Mouse (Mus musculus) large intestine, adult 2 months (tissue): Measurements from ENCODE around the gene Prokr1. TPM values are rescaled to one million over a fixed set of nuclear protein-coding genes. Genes with fewer than 3 reads are reported as not detected.
"Not testable (repeated sequence)": the region's sequence is repeated elsewhere in the genome, so short reads cannot be mapped to it uniquely, and the experiment has no call there.

Source experiments
- DNase-seq: peaks from one replicate; pipeline ENCODE4 v3.0.0-alpha.2; 2012; ENCODE audit warnings: low read depth, low spot score
- WGBS: fragments of 180-500 bp; shearing (Covaris S2); methylation state at CpG from one replicate; pipeline ENCODE4 v1.1.7; 2018; 5-methylcytosine and 5-hydroxymethylcytosine counted together
- polyA plus RNA-seq: library from polyadenylated mRNA; depleted of rRNA; stranded (reverse); fragments of >200 nt; gene quantifications from 2 replicates; pipeline ENCODE4 v1.2.3, GENCODE M21; 2012; rRNA removed

Prokr1 gene
- 0.16 and 0.38 TPM in 2 replicates for polyA plus RNA-seq

DNA sequence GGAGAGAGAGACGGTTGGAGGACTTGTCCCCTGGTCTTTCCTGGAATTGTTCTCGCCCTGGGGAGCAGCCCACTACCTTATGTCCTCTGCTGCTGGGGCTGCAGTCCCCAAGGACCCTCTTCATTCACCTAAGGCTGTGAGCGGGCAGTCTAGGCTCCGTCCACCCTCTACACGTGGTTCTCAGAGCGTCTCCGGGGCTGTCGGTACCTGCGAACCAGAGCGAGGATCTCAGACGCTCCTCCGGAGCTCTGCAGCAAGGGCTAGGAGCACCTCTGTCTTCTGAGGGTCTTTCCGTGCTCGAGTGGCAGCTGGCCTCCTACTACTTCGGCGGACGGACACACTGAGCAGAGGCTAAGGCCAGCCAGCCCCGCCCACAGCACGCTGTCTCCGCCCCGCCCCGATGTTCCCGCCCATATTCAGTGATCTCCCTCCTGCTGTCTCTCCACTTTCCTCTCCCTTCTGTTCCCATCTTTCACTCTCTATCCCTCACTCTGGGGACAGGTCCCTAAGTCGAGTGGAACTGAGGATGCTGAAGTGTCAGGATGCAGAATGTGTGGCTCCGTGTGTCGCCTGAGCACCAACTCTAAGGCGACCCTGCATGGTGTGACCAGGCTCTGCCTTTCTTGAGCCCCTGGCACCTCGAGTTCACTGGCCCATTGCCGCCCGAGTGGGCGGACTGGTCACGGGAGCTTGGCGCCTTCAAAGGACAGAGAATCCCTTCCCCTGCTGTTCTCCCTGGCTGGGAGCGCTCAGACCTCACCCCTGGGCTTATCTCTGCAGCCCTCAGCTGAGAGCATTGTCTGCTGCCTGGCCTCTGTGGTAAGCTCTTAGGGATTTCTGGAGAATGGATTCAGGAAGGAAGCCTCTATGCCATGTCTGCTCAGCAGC lies at the start of gene Prokr1:
Prokr1 (minus strand) TSS at position 350 of the 888 bp plus-strand sequence.
- DNase-seq, result no peak
- 2% methylated on average over 34 of the region's 34 CpGs for WGBS

DNA sequence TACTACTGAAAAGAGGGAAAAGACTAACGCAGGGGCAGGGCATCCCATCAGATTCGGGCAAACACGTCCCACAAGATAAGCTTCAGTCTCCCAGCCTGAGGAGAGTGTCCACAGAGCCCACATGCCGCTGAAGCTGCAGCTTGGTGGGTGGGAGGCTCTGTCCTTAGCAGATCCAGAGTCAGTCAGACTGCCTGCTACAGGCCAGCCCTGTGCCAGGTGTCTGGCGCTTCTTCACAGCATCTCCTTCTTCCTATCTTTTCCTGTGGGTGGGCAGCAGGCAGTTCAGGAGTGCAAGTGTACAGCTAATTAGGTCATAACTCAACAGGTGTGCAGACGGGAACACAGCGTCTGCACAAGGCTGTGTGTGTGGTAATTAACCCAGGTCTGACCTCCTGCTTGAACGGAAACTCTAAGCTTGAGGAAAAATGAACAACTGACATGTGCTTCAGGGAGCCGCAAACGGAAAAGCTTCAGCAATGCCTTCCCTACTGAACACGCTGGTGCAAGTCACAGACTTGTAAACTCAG lies 47.7 kb upstream of the Prokr1 start:
- WGBS, result 60% methylated on average over 11 of the region's 11 CpGs

DNA sequence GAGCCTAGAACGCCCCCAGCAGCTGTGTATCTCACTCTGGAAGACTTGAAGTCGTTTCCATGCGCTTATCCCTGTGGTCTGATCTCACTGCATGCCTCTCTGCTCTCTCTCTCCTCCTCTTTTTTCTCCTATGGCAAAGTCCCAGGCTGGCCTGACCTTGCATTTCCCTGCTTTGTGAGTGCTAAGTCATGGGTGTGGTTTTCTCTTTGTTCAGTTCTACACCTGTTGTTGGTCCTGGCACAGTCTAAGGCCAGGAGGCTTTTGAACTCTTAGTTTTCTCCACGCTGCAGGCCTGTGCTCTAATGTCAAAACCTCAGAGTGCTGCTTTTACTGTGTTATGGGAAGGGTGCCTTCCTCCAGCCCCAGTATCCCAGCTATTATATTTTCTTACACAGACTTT lies 41.6 kb upstream of the Prokr1 start:
- no peak for DNase-seq
- 66% methylated on average over 4 of the region's 4 CpGs for WGBS

More for the DNA sequence above, 47.7 kb upstream of the Prokr1 start:
- no peak for DNase-seq

DNA sequence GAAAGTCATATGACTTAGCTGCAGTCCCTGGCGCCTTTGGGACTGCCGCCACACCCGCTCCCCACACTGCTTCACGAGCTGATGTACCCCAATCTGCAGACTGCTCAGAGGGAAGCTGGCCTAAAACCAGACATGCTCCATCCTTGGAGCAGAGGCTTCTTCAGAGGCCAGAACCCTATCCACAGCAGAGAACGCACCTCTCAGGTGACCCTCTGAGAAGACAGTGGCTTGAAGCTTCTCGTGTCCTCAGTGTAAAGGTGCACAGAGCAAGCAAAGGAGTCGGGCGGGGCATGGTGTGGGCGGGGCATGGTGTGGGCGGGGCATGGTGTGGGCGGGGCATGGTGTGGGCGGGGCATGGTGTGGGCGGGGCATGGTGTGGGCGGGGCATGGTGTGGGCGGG lies 38.4 kb upstream of the Prokr1 start:
- 75% methylated on average over 15 of the region's 15 CpGs for WGBS
- DNase-seq, result not testable (repeated sequence)

DNA sequence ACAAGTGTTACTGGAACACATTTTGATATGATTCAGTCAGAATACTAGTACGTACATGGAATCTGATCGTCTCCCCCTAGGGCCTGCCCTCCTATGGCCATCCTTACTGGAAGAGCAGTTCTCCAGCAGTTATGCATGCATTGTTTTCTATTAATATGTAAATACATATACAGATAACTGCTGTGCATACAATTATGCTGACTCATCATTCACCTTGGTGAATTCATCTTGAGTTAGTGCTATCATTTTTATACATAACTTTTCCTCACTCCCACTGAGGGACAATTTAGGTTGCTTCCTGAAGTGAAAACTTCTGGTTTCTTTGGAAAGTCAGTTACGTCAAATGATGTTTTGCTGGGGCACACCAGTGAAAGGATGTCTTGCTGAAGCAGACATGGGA lies 32.6 kb upstream of the Prokr1 start:
- DNase-seq, result no peak
- 91% methylated on average over 3 of the region's 3 CpGs for WGBS

DNA sequence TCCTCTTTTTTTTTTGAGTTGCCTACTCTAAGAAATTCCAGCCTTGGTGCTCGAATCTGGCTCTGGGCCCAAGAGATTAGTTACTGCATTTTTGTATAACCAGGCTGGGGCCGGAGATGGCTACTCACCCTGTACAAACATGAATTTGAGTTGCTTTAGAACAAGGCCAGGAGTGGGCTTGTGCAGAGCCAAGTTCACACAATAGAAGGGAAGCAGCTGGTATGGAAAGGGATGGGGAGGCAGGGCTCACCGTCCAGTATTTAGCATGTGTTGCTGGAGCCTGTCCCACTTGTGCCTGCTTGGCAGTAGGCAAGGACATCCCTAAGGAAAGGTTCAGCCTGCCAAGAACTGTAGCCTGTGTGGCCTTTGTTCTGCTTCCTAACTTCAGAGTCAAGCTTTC lies 30.7 kb upstream of the Prokr1 start:
- DNase-seq, result no peak
- 32% methylated on average over 3 of the region's 3 CpGs for WGBS

DNA sequence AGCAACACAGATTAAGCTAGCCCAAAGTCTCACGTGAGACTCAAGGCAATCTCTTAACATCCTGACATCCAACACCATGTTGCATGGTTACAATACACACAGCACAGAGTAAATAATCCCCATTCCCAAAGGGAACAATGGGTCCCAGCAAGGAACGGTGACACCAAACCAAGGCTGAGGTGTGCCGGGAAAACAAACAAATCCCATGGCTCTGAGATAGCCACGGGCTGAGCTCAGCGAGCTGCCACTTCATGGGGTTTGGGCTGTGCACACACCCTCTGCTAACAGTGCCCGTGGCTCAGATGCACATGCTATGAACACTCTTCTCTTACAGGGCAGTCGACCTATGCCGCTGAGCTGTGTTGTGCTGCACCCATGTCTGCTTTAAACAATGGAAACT lies 27.5 kb upstream of the Prokr1 start:
- no peak for DNase-seq
- 47% methylated on average over 8 of the region's 8 CpGs for WGBS

DNA sequence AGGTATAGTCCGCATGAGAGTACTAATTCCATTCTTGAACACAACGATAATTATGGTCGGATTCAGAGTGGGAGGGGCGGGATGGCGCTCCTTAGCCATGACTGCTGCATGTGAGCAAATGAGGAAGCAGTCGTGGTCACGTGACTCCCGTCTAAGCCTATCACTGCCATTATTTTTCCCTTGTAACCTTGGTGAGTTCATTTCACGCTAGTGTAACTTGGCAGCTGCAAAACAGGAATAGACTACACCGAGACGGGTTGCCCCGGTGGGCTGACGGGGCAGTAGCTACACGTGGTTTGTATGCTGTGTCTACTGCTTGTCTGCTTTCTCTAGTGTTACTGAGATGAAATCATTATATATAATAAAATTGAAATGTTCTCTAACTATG lies 25.1 kb upstream of the Prokr1 start:
- no peak for DNase-seq

DNA sequence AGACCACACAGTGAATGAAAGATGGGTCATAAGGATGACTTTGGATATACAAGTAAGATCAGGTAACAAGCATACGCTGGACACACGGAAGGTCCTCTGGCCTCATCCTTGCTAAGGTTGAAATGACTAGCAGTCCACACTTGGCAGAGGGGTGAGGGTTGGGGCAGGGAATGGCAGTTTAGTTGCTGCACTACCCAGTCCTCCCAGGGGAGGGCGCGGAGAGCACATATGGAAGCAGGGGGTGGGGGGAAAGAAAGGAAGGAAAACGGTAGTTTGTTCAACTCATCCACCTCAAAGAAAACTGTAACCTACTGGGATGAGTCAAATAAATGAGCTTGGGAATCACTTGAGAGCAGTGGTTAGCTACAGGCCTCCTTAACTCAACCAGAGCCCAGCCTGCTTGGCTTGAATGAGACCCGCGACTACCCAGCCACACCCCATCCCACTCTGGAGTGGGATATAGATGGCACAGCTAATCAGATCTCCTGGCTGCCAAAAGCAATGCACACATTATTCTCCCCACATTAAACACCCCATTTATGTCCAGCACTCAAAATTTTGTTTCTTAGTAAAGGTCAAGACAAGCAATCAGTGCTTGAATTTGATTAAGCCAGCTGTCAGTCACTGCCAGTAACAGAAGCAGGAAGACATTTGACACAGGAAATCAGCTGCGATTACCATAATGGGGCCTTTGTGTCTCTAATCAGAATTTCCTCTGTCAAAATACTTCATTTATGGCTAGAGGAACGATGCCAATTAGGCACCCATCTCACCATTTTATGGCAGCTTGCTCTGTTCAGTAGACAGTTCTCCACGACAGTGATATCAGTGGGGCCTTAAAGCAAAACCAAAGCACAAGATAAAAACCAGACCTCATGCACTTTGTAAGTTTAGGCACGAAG lies 24.5 kb upstream of the Prokr1 start:
- no peak for DNase-seq
- WGBS, result 46% methylated on average over 11 of the region's 11 CpGs

More for the DNA sequence above, 25.1 kb upstream of the Prokr1 start:
- WGBS, result 84% methylated on average over 14 of the region's 14 CpGs

DNA sequence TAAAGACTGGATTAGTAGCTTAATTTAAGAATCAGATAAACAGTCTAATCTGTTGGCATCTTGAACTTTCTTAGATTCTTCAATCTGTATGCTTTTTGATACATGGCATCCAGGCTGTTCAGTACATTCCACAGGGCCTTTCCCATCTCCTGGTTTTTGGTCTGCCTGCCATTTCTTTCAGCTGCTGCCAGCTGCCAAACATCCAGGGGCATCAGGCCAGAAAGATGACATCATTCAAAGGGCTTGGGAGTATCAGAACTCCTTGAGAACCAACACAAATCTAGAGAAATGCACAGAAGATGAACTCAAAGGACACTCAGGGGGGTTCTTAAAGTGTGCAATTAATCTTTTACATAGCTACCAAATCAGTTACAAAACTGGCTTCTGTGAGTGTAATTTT lies 9.3 kb upstream of the Prokr1 start:
- DNase-seq, result no peak

DNA sequence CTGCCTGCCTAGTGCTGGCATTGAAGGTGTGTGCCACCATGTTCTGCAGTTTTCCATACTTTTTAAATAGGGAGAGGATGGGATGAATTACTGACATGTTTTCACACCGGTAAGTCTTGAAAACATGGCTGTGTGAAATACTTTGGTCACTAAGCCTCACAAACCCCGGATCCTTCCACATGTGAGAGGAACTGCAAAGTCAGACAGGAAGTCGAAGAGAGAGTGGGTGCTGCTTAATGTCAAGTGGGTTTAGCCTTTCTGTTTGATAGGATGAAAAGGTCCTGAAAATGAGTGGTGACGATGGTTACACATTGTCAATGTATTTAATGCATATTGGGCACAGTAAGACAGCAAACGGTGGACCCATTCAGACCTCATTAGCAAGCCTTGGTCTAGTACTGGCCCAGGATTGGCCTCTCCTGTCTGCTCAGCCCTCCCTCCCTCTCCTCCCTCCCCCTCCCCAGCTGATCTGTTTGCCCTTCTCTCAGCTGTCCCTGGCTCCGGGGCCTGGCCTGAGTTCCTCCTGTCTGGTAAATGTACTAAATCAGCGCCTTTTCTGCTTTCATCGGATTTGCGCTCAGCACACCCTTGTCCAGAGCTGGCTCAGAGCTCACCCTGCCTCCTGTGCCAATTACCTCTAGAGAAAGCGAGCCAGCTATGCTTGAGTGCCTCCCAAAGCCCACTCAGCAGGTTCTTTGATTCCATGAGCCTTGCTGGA lies 6.7 kb upstream of the Prokr1 start:
- DNase-seq, result no peak
- 55% methylated on average over 10 of the region's 10 CpGs for WGBS

DNA sequence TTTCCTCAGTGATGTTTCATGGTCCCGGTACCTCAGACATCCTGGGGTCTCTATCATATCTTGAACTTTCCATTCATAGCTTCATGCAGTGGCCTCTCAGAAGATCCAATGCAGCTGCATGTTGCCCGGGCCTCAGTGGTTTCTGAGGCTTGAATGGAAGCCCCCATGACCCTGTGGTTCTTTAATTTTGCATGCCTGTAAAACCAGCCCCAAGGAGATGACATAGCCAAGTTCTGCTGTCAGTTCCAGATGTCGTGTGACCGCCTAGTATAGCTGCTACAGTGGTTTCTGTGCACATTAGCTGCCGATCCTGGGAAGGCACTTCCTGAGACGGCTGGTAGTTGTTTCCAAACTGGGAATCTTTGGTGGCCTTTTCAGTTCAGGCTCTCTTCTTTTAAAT lies 3.6 kb upstream of the Prokr1 start:
- WGBS, result 76% methylated on average over 6 of the region's 6 CpGs

DNA sequence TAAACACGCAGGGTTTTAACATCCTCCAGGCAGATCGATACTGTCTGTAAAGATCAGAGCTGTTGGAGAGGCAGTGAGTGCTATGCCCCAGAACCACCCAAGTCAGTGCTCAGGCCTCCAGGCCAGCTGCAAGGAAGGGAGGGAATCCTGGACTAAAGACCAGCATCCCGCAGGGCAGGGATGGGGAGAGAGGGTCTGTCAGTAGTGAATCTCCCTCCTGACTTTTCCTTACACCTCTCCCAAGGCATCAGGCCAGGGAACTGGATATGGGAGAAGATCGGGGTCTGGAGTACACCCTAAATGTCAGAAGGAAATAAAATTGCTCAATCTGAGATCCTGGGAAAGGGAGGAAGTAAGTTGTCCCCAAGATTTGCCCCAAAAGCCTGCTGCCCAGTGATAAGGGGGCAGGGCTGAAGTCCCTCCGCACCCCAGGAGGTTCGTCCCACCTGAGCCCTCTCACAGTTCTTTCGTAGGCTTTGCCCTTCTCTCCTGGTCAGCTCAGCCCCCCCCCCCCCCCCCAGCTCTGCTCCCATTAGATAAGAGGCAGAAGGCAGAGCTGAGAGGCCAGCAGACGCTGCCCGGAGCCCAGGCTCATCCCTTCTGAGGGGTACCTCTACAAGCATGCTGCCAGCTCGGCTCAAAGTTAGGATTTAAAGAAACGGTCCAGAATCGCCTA lies 687 bp downstream of the Prokr1 start:
- DNase-seq, result no peak
- 24% methylated on average over 12 of the region's 12 CpGs for WGBS

More for the DNA sequence above, 3.6 kb upstream of the Prokr1 start:
- no peak for DNase-seq

DNA sequence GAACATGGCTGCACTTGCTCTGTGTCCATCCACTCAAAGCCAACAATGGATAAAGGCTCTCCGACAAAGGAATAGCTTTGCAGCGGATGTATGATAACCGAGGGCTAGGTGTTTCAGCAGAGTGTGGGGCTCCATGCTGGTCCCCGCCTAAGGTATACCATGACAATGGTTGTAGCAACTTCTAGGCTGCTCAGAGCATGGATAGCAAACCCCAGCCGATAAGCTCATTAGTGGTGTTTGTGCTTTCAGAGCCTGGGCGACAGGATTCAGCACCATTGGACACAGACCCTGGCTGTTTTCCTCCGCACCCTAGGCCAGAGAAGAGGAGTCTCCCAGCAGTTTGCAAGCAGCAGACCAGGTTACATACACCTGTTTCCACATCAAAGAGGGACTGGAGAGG lies 6.6 kb downstream of the Prokr1 start:
- 96% methylated on average over 7 of the region's 7 CpGs for WGBS

DNA sequence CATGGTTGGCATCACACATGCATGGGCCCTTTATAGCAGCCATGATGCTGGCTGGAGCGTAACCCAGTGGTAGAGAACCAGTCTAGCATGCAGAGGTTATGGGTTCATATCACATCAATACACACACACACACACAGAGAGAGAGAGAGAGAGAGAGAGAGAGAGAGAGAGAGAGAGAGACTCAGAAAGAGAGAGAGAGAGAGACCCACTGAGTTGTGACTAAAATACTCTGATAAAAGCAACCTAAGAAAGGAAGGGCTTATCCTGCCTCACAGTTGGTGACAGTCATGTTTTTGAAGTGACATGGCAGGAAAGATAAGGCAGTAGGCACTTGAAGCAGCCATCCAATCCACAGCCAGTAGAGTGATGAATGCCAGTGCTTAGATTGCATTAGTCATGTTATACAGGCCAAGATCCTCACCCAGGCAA lies 7.3 kb downstream of the Prokr1 start:
- DNase-seq, result no peak
- WGBS, result 96% methylated on average over 1 of the region's 1 CpGs

More for the DNA sequence above, 6.6 kb downstream of the Prokr1 start:
- DNase-seq, result no peak

DNA sequence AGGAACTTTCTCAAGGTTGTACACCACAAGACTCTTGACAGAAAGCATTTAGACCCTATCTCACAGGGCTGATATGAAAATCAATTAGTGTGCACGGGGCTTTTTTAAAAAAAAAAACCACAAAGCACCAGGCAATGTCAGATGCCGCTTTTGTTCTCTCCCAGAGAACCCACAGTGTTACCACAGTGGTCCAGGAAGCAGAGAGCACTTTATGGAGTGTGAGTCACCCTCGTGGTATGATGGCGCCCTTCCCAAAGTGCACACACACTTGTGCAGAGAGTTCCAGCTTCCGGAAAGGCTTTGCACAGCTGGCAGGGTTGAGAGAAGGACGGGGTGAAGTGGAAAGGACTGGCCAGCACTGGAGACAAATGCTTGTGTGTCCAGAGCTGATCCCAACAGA lies 8.1 kb downstream of the Prokr1 start:
- peak; percentile 59 for DNase-seq
- WGBS, result 3% methylated on average over 6 of the region's 6 CpGs

DNA sequence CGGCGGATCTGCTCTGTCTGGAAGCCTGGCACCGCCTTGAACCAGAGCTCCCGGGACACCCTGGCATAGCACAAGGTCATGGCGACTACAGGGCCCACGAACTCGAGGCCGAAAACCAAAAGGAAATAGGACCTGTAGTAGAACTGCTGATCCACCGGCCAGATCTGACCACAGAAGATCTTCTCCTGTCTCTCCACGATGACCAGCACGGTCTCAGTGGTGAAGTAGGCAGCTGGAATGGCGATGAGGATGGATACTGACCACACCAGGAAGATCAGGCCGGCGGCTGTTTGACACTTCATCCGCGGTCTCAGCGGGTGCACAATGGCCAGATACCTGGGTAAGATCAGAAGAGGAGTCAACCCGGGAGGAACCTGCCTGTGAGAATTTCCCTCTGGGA lies 9.0 kb downstream of the Prokr1 start:
- WGBS, result 93% methylated on average over 18 of the region's 18 CpGs

DNA sequence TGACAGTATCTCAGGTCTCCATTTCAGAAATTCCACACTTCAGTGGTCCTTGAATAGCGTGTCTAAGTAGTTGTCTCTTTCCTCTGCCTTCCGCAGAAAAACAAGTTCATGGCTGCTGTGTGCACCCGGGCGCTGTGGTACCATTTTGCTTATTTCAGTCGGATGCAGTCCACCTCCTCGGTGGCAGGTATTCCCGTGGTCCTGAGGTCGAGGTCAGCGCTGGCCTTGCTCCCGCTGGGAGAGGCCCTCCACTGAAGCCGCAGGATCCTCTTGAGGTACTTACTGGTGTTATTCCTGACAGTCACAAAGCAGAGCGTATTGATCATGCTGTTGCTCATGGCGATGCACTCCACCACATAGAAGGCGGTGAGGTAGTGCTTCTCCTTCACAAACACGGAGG lies 9.5 kb downstream of the Prokr1 start:
- WGBS, result 93% methylated on average over 15 of the region's 15 CpGs

More for the DNA sequence above, 9.0 kb downstream of the Prokr1 start:
- no peak for DNase-seq

DNA sequence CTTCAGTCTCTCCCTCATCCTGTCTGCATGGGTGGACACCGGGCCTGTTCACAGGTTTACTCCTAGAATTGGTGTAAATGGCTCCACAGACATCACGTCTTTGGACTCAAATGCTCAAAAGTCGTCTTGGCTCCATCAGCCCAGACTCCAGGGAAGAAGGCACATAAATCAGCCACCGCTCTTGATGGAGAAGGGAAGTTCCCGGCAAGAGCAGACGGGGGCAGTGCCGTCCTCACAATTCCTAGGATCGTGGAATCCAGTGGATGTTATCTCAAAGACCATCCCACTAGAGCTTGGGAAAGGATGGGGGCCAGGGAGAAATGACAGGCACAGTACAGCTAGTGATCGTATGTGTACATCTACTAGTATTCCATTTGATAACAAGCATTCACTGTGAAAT lies 12.3 kb downstream of the Prokr1 start:
- DNase-seq, result no peak
- WGBS, result 61% methylated on average over 9 of the region's 9 CpGs

More for the DNA sequence above, 9.5 kb downstream of the Prokr1 start:
- DNase-seq, result no peak
